ENCODE assay signal across 8 mouse cellular contexts in genomic region chr8:104533551-104533950, GRCm38 (mm10). TPM values are rescaled to one million over a fixed set of nuclear protein-coding genes. Genes with fewer than 3 reads are reported as not detected.
DNase-seq lines count a peak whose midpoint lies in the region; ATAC-seq lines count a peak whose summit lies in the region.

No protein-coding gene starts in this region.

- H3K4me1 ChIP-seq in lung, embryonic 16.5 days (replicated peaks; ENCODE audit: control insufficient read depth, insufficient read depth, low read length): peaks cover 15% of the 10 kb centered on the region
- H3K4me1 ChIP-seq in forebrain, embryonic 11.5 days (replicated peaks; ENCODE audit: control insufficient read depth, insufficient read depth, low read length): 0 out of 2 replicates have a peak, but pooled peaks cover 6% of the 10 kb centered on the region
- H3K4me1 ChIP-seq in limb, embryonic 11.5 days (ENCODE audit: control insufficient read depth, insufficient read depth, low read length): peaks cover 7% of the 10 kb centered on the region; the same call in 1 of the 2 replicates
- H3K4me1 ChIP-seq in neural tube, embryonic 15.5 days: peaks cover 27% of the 10 kb centered on the region

- intact Hi-C loops in gastrocnemius, postnatal 36 days (cut with DNase I): no loop called here

- H3K4me3 ChIP-seq in lung, embryonic 16.5 days (ENCODE audit: low read length): peak overlapping the region; percentile 92
- H3K4me3 ChIP-seq in forebrain, embryonic 11.5 days (ENCODE audit: low read depth, low read length): peak overlapping the region; percentile 98
- peak overlapping the region; percentile 92 for H3K4me3 ChIP-seq in limb, embryonic 11.5 days (ENCODE audit: low read depth, low read length)
- H3K4me3 ChIP-seq in neural tube, embryonic 15.5 days (replicated peaks): peak overlapping the region; percentile 98

- ATAC-seq in lung, embryonic 16.5 days (ENCODE audit: low read depth): peak; percentile 13; the same call in 1 of the 2 replicates
- ATAC-seq in forebrain, embryonic 11.5 days (replicated peaks; ENCODE audit: low FRiP score): 0 out of 2 replicates have a peak, but pooled peaks have one; percentile 5
- peak; percentile 6; the same call in 1 of the 2 replicates for ATAC-seq in limb, embryonic 11.5 days (ENCODE audit: insufficient number of reproducible peaks, low FRiP score, low TSS enrichment, low read depth)
- no peak; the same call in 1 of the 2 replicates for ATAC-seq in neural tube, embryonic 15.5 days (ENCODE audit: low FRiP score)
- ATAC-seq in granulocyte monocyte progenitor cell, adult 5-6 weeks (replicated peaks; ENCODE audit: poor library complexity, severe bottlenecking): no peak

- WGBS in lung, embryonic 16.5 days: 18% methylated on average over 7 of the region's 7 CpGs
- WGBS in forebrain, embryonic 11.5 days: 27% methylated on average over 7 of the region's 7 CpGs
- WGBS in limb, embryonic 11.5 days: 26% methylated on average over 7 of the region's 7 CpGs
- WGBS in neural tube, embryonic 15.5 days: 22% methylated on average over 7 of the region's 7 CpGs

- DNase-seq in lung, postnatal 36 days: no peak
- no peak for DNase-seq in forebrain, embryonic 11.5 days (ENCODE audit: low spot score)
- no peak for DNase-seq in limb, embryonic 11.5 days (ENCODE audit: low spot score)
- DNase-seq in Muller cell, postnatal 12 days (ENCODE audit: inconsistent ontology term): no peak
- DNase-seq in gastrocnemius, postnatal 36 days: no peak

- peak overlapping the region; percentile 97 for H3K9ac ChIP-seq in lung, embryonic 16.5 days (ENCODE audit: low read length)
- peak overlapping the region; percentile 93 for H3K9ac ChIP-seq in forebrain, embryonic 11.5 days (ENCODE audit: low read length)
- peak overlapping the region; percentile 96 for H3K9ac ChIP-seq in limb, embryonic 11.5 days (ENCODE audit: low read length)
- peak overlapping the region; percentile 98 for H3K9ac ChIP-seq in neural tube, embryonic 15.5 days (replicated peaks)

- H3K36me3 ChIP-seq in lung, embryonic 16.5 days (ENCODE audit: control insufficient read depth, insufficient read depth, low read length): peaks cover 9% of the 10 kb centered on the region
- H3K36me3 ChIP-seq in forebrain, embryonic 11.5 days (ENCODE audit: control insufficient read depth, insufficient read depth, low read length): no peaks in the 10 kb centered on the region; the same call in 1 of the 2 replicates
- peaks cover 4% of the 10 kb centered on the region; the same call in 1 of the 2 replicates for H3K36me3 ChIP-seq in limb, embryonic 11.5 days (ENCODE audit: control insufficient read depth, insufficient read depth, low read length)
- H3K36me3 ChIP-seq in neural tube, embryonic 15.5 days: peaks cover 12% of the 10 kb centered on the region

- H3K4me2 ChIP-seq in lung, embryonic 16.5 days (ENCODE audit: low read depth, low read length): peak overlapping the region; percentile 79
- H3K4me2 ChIP-seq in forebrain, embryonic 11.5 days (ENCODE audit: low read depth, low read length, severe bottlenecking): peak overlapping the region; percentile 49
- peak overlapping the region; percentile 56 for H3K4me2 ChIP-seq in limb, embryonic 11.5 days (ENCODE audit: low read depth, severe bottlenecking)
- H3K4me2 ChIP-seq in neural tube, embryonic 15.5 days: peak overlapping the region; percentile 73

- H3K27me3 ChIP-seq in lung, embryonic 16.5 days (ENCODE audit: control insufficient read depth, insufficient read depth, low read depth, low read length): peaks cover 5% of the 10 kb centered on the region
- H3K27me3 ChIP-seq in forebrain, embryonic 11.5 days (ENCODE audit: control insufficient read depth, insufficient read depth, low read length): no peaks in the 10 kb centered on the region
- 0 out of 2 replicates have a peak, but pooled peaks cover 5% of the 10 kb centered on the region for H3K27me3 ChIP-seq in limb, embryonic 11.5 days (ENCODE audit: control insufficient read depth, insufficient read depth, low read length)
- H3K27me3 ChIP-seq in neural tube, embryonic 15.5 days (replicated peaks): peaks cover 4% of the 10 kb centered on the region; the same call in 1 of the 2 replicates

- H3K9me3 ChIP-seq in lung, embryonic 16.5 days (ENCODE audit: control insufficient read depth, low read length): no peaks in the 10 kb centered on the region
- H3K9me3 ChIP-seq in forebrain, embryonic 11.5 days (ENCODE audit: control insufficient read depth, low read length): no peaks in the 10 kb centered on the region
- no peaks in the 10 kb centered on the region for H3K9me3 ChIP-seq in limb, embryonic 11.5 days (ENCODE audit: control insufficient read depth, low read length)
- H3K9me3 ChIP-seq in neural tube, embryonic 15.5 days (replicated peaks): no peaks in the 10 kb centered on the region

- H3K27ac ChIP-seq in lung, embryonic 16.5 days (ENCODE audit: low read length): peak overlapping the region; percentile 75; the same call in 1 of the 2 replicates
- no peak overlapping the region for H3K27ac ChIP-seq in forebrain, embryonic 11.5 days (ENCODE audit: low read depth, low read length)
- H3K27ac ChIP-seq in limb, embryonic 11.5 days (replicated peaks; ENCODE audit: low read depth, low read length): no peak overlapping the region
- no peak overlapping the region for H3K27ac ChIP-seq in neural tube, embryonic 15.5 days (replicated peaks)

RNA-seq across cellular contexts. Expression of gene Nae1, which starts 0.9 kb away (rescaled TPM):
- 83.9 and 86.7 TPM in 2 replicates for polyA plus RNA-seq in lung, embryonic 16.5 days (2015; fragmentation: Nextera tagmentation; extraction: Ambion mirVana)
- 132 and 147 TPM in 2 replicates for polyA plus RNA-seq in forebrain, embryonic 11.5 days (2014; fragmentation: Nextera tagmentation; extraction: Ambion mirVana)
- polyA plus RNA-seq in limb, embryonic 11.5 days (2014; fragmentation: Nextera tagmentation; extraction: Ambion mirVana): 138 and 142 TPM in 2 replicates
- 97.2 and 99.2 TPM in 2 replicates for polyA plus RNA-seq in neural tube, embryonic 15.5 days (2015; fragmentation: Nextera tagmentation; extraction: Ambion mirVana)
- 38.8 and 62.4 TPM in 2 replicates for total RNA-seq in granulocyte monocyte progenitor cell, adult 5-6 weeks (2014; fragmentation: Nextera tagmentation)
- 64.6 and 109 TPM in 2 replicates for total RNA-seq in granulocyte monocyte progenitor cell, adult 5-6 weeks (2017)
- 10 to 100 TPM; 18.6 to 23.8 TPM for total RNA-seq in gastrocnemius, postnatal 36 days (2021)

RNA-seq across cellular contexts. Expression of gene Car7, which starts 0.9 kb away (rescaled TPM):
- 0.74 and 0.93 TPM in 2 replicates for polyA plus RNA-seq in lung, embryonic 16.5 days (2015; fragmentation: Nextera tagmentation; extraction: Ambion mirVana)
- 0.63 and 0.79 TPM in 2 replicates for polyA plus RNA-seq in forebrain, embryonic 11.5 days (2014; fragmentation: Nextera tagmentation; extraction: Ambion mirVana)
- polyA plus RNA-seq in limb, embryonic 11.5 days (2014; fragmentation: Nextera tagmentation; extraction: Ambion mirVana): 0.57 and 0.61 TPM in 2 replicates
- polyA plus RNA-seq in neural tube, embryonic 15.5 days (2015; fragmentation: Nextera tagmentation; extraction: Ambion mirVana): 3.0 and 3.3 TPM in 2 replicates
- total RNA-seq in granulocyte monocyte progenitor cell, adult 5-6 weeks (2014; fragmentation: Nextera tagmentation): not detected in 2 replicates
- 0.52 TPM in 1 of 2 replicates, not detected in the other for total RNA-seq in granulocyte monocyte progenitor cell, adult 5-6 weeks (2017)
- under 1 TPM; 0.25 to 0.61 TPM for total RNA-seq in gastrocnemius, postnatal 36 days (2021)

RNA-seq across cellular contexts. Expression of gene Terb1, which starts 23.8 kb away (rescaled TPM):
- 0.10 and 0.35 TPM in 2 replicates for polyA plus RNA-seq in lung, embryonic 16.5 days (2015; fragmentation: Nextera tagmentation; extraction: Ambion mirVana)
- polyA plus RNA-seq in forebrain, embryonic 11.5 days (2014; fragmentation: Nextera tagmentation; extraction: Ambion mirVana): 0.15 and 0.17 TPM in 2 replicates
- polyA plus RNA-seq in limb, embryonic 11.5 days (2014; fragmentation: Nextera tagmentation; extraction: Ambion mirVana): 0.24 and 0.30 TPM in 2 replicates
- polyA plus RNA-seq in neural tube, embryonic 15.5 days (2015; fragmentation: Nextera tagmentation; extraction: Ambion mirVana): 0.59 and 0.97 TPM in 2 replicates
- total RNA-seq in granulocyte monocyte progenitor cell, adult 5-6 weeks (2014; fragmentation: Nextera tagmentation): not detected in 2 replicates
- not detected in 2 replicates for total RNA-seq in granulocyte monocyte progenitor cell, adult 5-6 weeks (2017)
- not detected for total RNA-seq in gastrocnemius, postnatal 36 days (2021)

RNA-seq across cellular contexts. Expression of gene Pdp2, which starts 57.7 kb away (rescaled TPM):
- 8.4 and 8.9 TPM in 2 replicates for polyA plus RNA-seq in lung, embryonic 16.5 days (2015; fragmentation: Nextera tagmentation; extraction: Ambion mirVana)
- polyA plus RNA-seq in forebrain, embryonic 11.5 days (2014; fragmentation: Nextera tagmentation; extraction: Ambion mirVana): 16.5 and 18.7 TPM in 2 replicates
- 16.7 and 19.0 TPM in 2 replicates for polyA plus RNA-seq in limb, embryonic 11.5 days (2014; fragmentation: Nextera tagmentation; extraction: Ambion mirVana)
- 18.4 and 19.7 TPM in 2 replicates for polyA plus RNA-seq in neural tube, embryonic 15.5 days (2015; fragmentation: Nextera tagmentation; extraction: Ambion mirVana)
- 9.6 and 13.1 TPM in 2 replicates for total RNA-seq in granulocyte monocyte progenitor cell, adult 5-6 weeks (2014; fragmentation: Nextera tagmentation)
- total RNA-seq in granulocyte monocyte progenitor cell, adult 5-6 weeks (2017): 10.3 and 11.4 TPM in 2 replicates
- total RNA-seq in gastrocnemius, postnatal 36 days (2021): 1 to 10 TPM; 4.2 to 7.4 TPM

Comparison
In these comparisons a context has a peak if more than half of its experiments do, and no peak if none do; other contexts are left out.
1. ATAC-seq: peak in lung, embryonic 16.5 days (single experiment), forebrain, embryonic 11.5 days (single experiment) and limb, embryonic 11.5 days (single experiment); none in neural tube, embryonic 15.5 days (single experiment) and granulocyte monocyte progenitor cell, adult 5-6 weeks (single experiment).
2. Peak in every context shown above with its lines, with median percentiles within 50 percentile points of each other: H3K4me2 ChIP-seq, H3K4me3 ChIP-seq and H3K9ac ChIP-seq.